Mouse (Mus musculus): ENCODE measurements at regions not wholly inside any gene's neighbourhood (a gene's known extent, or its start where the extent isn't known, plus 50 kb on each side); places are given as distances from the start of the nearest gene placed in this dataset.

- TF ChIP-seq CTCF (IDR thresholded peaks at IDR 0.05; ENCODE audit: low read depth) (no peak), EP300 (IDR thresholded peaks at IDR 0.05; ENCODE audit: low read depth) (no peak)
These were observed 51.0 kb upstream of the Krr1 start for GRCm38 (mm10) chr10:111921492-111921891.

Measured in heart, postnatal 0 days (tissue).